19 mouse cellular contexts compared by ENCODE assay signal in genomic region chr14:47535096-47535495, GRCm38 (mm10). TPM values are rescaled to one million over a fixed set of nuclear protein-coding genes. Genes with fewer than 3 reads are reported as not detected.
A peak's percentile ranks its signal among the peaks of the same experiment; 100 is the strongest.
DNase-seq lines count a peak whose midpoint lies in the region; ATAC-seq and TF ChIP-seq lines count a peak whose summit lies in the region.
"Had no signal": no experiment of that assay in that cellular context is flagged by ENCODE, and none has a peak within 500 bp of the region (broad histone marks: within the 10 kb centered on the region; RNA-seq: fewer than 3 reads in every experiment).

No protein-coding gene starts in this region.

- peak; percentile 80 for DNase-seq in kidney, adult 2 months
- DNase-seq in kidney, postnatal 25 days = peak; percentile 46 to 73
- peak; percentile 49 for DNase-seq in liver, postnatal 0 days
- no peak for DNase-seq in spleen, postnatal 14 days (ENCODE audit: low spot score in 2 of 2)
- no peak for DNase-seq in cerebellum, adult 9-11 months
- DNase-seq: adrenal gland, adult 8-10 months; cerebellum, adult 9-10 months; gastrocnemius, postnatal 14 days; layer of hippocampus, adult 9-11 months; retina, postnatal 1 day; right cerebral cortex, postnatal 4 days; thymus, postnatal 25 days had no signal

- no peaks in the 10 kb centered on the region for H3K9me3 ChIP-seq in kidney, embryonic 16.5 days (ENCODE audit: low read length)
- no peaks in the 10 kb centered on the region for H3K9me3 ChIP-seq in intestine, embryonic 15.5 days
- H3K9me3 ChIP-seq in liver, postnatal 0 days (ENCODE audit: low read length) = no peaks in the 10 kb centered on the region
- H3K9me3 ChIP-seq: embryonic facial prominence, embryonic 13.5 days; hindbrain, embryonic 12.5 days; limb, embryonic 12.5 days; midbrain, embryonic 12.5 days had no signal

- H3K4me3 ChIP-seq in kidney, adult 2 months (ENCODE audit: insufficient read depth, low read depth, low read length) = no peak overlapping the region
- no peak overlapping the region for H3K4me3 ChIP-seq in kidney, embryonic 16.5 days (ENCODE audit: low read length)
- no peak overlapping the region for H3K4me3 ChIP-seq in intestine, embryonic 15.5 days (replicated peaks)
- H3K4me3 ChIP-seq in liver, postnatal 0 days (ENCODE audit: low read depth, low read length) = no peak overlapping the region
- H3K4me3 ChIP-seq: embryonic facial prominence, embryonic 13.5 days; hindbrain, embryonic 12.5 days; limb, embryonic 12.5 days; midbrain, embryonic 12.5 days had no signal

- no peak overlapping the region for H3K9ac ChIP-seq in kidney, embryonic 16.5 days (replicated peaks; ENCODE audit: low read length)
- H3K9ac ChIP-seq in intestine, embryonic 15.5 days = no peak overlapping the region
- H3K9ac ChIP-seq in liver, postnatal 0 days (replicated peaks) = peak overlapping the region; percentile 47
- H3K9ac ChIP-seq: embryonic facial prominence, embryonic 13.5 days; hindbrain, embryonic 12.5 days; limb, embryonic 12.5 days; midbrain, embryonic 12.5 days had no signal

- peaks cover 25% of the 10 kb centered on the region for H3K4me1 ChIP-seq in kidney, adult 2 months (ENCODE audit: control insufficient read depth, insufficient read depth, low read length)
- peaks cover 9% of the 10 kb centered on the region for H3K4me1 ChIP-seq in kidney, embryonic 16.5 days (ENCODE audit: insufficient read depth, low read length)
- H3K4me1 ChIP-seq in intestine, embryonic 15.5 days (replicated peaks) = peaks cover 13% of the 10 kb centered on the region
- H3K4me1 ChIP-seq in liver, postnatal 0 days (ENCODE audit: insufficient read depth) = peaks cover 29% of the 10 kb centered on the region

- H3K27me3 ChIP-seq in kidney, adult 2 months (replicated peaks; ENCODE audit: control insufficient read depth, insufficient read depth, low read length) = no peaks in the 10 kb centered on the region
- no peaks in the 10 kb centered on the region for H3K27me3 ChIP-seq in kidney, embryonic 16.5 days (ENCODE audit: insufficient read depth, low read length)
- H3K27me3 ChIP-seq in intestine, embryonic 15.5 days (replicated peaks) = no peaks in the 10 kb centered on the region
- H3K27me3 ChIP-seq in liver, postnatal 0 days (ENCODE audit: insufficient read depth, low read length) = no peaks in the 10 kb centered on the region
- H3K27me3 ChIP-seq: embryonic facial prominence, embryonic 13.5 days; hindbrain, embryonic 12.5 days; limb, embryonic 12.5 days; midbrain, embryonic 12.5 days had no signal

- no peak for ATAC-seq in kidney, embryonic 16.5 days (ENCODE audit: low FRiP score, low TSS enrichment)
- peak; percentile 76 for ATAC-seq in intestine, embryonic 15.5 days
- peak; percentile 28 for ATAC-seq in liver, postnatal 0 days
- ATAC-seq: forebrain, embryonic 14.5 days had no signal

- no peak for TF ChIP-seq POLR2A in kidney, adult 2 months (IDR thresholded peaks at IDR 0.05; ENCODE audit: low read depth, low read length)

- no peak overlapping the region for H3K4me2 ChIP-seq in kidney, embryonic 16.5 days (replicated peaks; ENCODE audit: low read depth, low read length)
- H3K4me2 ChIP-seq in intestine, embryonic 15.5 days (replicated peaks) = no peak overlapping the region
- no peak overlapping the region for H3K4me2 ChIP-seq in liver, postnatal 0 days (ENCODE audit: low read depth, low read length)
- H3K4me2 ChIP-seq: embryonic facial prominence, embryonic 13.5 days; hindbrain, embryonic 12.5 days; limb, embryonic 12.5 days; midbrain, embryonic 12.5 days had no signal

- no peak for TF ChIP-seq CTCF in kidney, adult 2 months (conservative IDR thresholded peaks at IDR 0.05; ENCODE audit: insufficient read depth, insufficient read length, low read depth, low read length)
- no peak for TF ChIP-seq CTCF in liver, postnatal 0 days (IDR thresholded peaks at IDR 0.05; ENCODE audit: low read depth)

- WGBS in kidney, adult 2 months = 60% methylated on average over 1 of the region's 1 CpGs
- WGBS in kidney, embryonic 16.5 days = 95% methylated on average over 1 of the region's 1 CpGs
- 47% methylated on average over 1 of the region's 1 CpGs for WGBS in intestine, embryonic 15.5 days
- 71% methylated on average over 1 of the region's 1 CpGs for WGBS in liver, postnatal 0 days (ENCODE audit: insufficient replicate concordance)

- 0 out of 2 replicates have a peak overlapping the region, but pooled peaks have one; percentile 31 for H3K27ac ChIP-seq in kidney, adult 2 months (ENCODE audit: insufficient read depth, low read depth, low read length)
- no peak overlapping the region for H3K27ac ChIP-seq in kidney, embryonic 16.5 days (ENCODE audit: low read length)
- H3K27ac ChIP-seq in intestine, embryonic 15.5 days = no peak overlapping the region
- H3K27ac ChIP-seq in liver, postnatal 0 days (ENCODE audit: low read depth) = peak overlapping the region; percentile 96
- H3K27ac ChIP-seq: embryonic facial prominence, embryonic 13.5 days; hindbrain, embryonic 12.5 days; limb, embryonic 12.5 days had no signal

- H3K36me3 ChIP-seq in kidney, adult 2 months (ENCODE audit: control insufficient read depth, insufficient read depth, low read length) = no peaks in the 10 kb centered on the region
- H3K36me3 ChIP-seq in kidney, embryonic 16.5 days (ENCODE audit: insufficient read depth, low read length) = peaks cover 1% of the 10 kb centered on the region; the same call in 1 of the 2 replicates
- no peaks in the 10 kb centered on the region for H3K36me3 ChIP-seq in intestine, embryonic 15.5 days
- peaks cover 8% of the 10 kb centered on the region for H3K36me3 ChIP-seq in liver, postnatal 0 days (replicated peaks; ENCODE audit: insufficient read depth, low read length)

- peak; percentile 20; the same call in 1 of the 2 replicates for TF ChIP-seq EP300 in liver, postnatal 0 days (IDR thresholded peaks at IDR 0.05; ENCODE audit: low read depth)

RNA-seq across cellular contexts. Expression of gene Atg14, which starts 35.4 kb away (rescaled TPM):
- 8.9 and 9.4 TPM in 2 replicates for polyA plus RNA-seq in kidney, adult 2 months (2012; rRNA removed)
- 17.8 and 18.3 TPM in 2 replicates for polyA plus RNA-seq in kidney, embryonic 16.5 days (2015; fragmentation: Nextera tagmentation; extraction: Ambion mirVana)
- 10.3 and 12.4 TPM in 2 replicates for polyA plus RNA-seq in intestine, embryonic 15.5 days (2015; fragmentation: Nextera tagmentation; extraction: Ambion mirVana)
- 5.6 and 6.3 TPM in 2 replicates for polyA plus RNA-seq in liver, postnatal 0 days (2015; fragmentation: Nextera tagmentation; extraction: Ambion mirVana)

Comparison
In these comparisons a context has a peak if more than half of its experiments do, and no peak if none do; other contexts are left out.
1. H3K27ac ChIP-seq: peak in kidney, adult 2 months (single experiment) and liver, postnatal 0 days (single experiment); none in kidney, embryonic 16.5 days (single experiment) and intestine, embryonic 15.5 days (single experiment).
2. DNase-seq: peak in kidney, adult 2 months (single experiment), kidney, postnatal 25 days (2 of 2) and liver, postnatal 0 days (single experiment); none in spleen, postnatal 14 days (0 of 2) and cerebellum, adult 9-11 months (single experiment).